Mouse (Mus musculus): Measurements from ENCODE around the gene Pttg1.

- TF ChIP-seq POLR2A (IDR thresholded peaks at IDR 0.05; ENCODE audit: control insufficient read depth, extremely low read depth, insufficient read depth, low read length, poor library complexity) = no peak
- no peak for TF ChIP-seq CTCF (IDR thresholded peaks at IDR 0.05; ENCODE audit: borderline replicate concordance, control insufficient read depth, extremely low read depth, insufficient read depth, low read length, poor library complexity)
Measured at GRCm38 (mm10) chr11:43379911-43380485, 46.1 kb downstream of the Pttg1 start.

Measured in thymus, adult 2 months (tissue).